Mouse (Mus musculus): ENCODE data around the gene Gp6. TPM values are rescaled to one million over a fixed set of nuclear protein-coding genes. Genes with fewer than 3 reads are reported as not detected.
"Not testable (repeated sequence)": the region's sequence is repeated elsewhere in the genome, so short reads cannot be mapped to it uniquely, and the experiment has no call there.

Gene Gp6
- polyA plus RNA-seq, 1 experiment from 2014 or later, result 0.06 TPM

- Histone ChIP-seq H3K4me3 (ENCODE audit: low read depth, low read length) (no peak overlapping the region), H3K4me1 (ENCODE audit: control insufficient read depth, insufficient read depth, low read length) (no peaks in the 10 kb centered on the region), H3K9ac (ENCODE audit: low read depth, low read length) (no peak overlapping the region), H3K27me3 (ENCODE audit: control insufficient read depth, insufficient read depth, low read depth, low read length) (no peaks in the 10 kb centered on the region), H3K4me2 (ENCODE audit: low read length) (no peak overlapping the region), H3K36me3 (ENCODE audit: control insufficient read depth, insufficient read depth, low read length) (peaks cover 11% of the 10 kb centered on the region), H3K27ac (ENCODE audit: low read length) (no peak overlapping the region), H3K9me3 (replicated peaks; ENCODE audit: control insufficient read depth, low read length, poor library complexity, severe bottlenecking) (no peaks in the 10 kb centered on the region)
- WGBS, result 66% methylated on average over 4 of the region's 4 CpGs
- ATAC-seq, result no peak
Observed at GRCm38 (mm10) chr7:4420230-4420629, 22.7 kb upstream of the Gp6 start.

- no peak overlapping the region for H3K27ac ChIP-seq (ENCODE audit: low read length)
- H3K36me3 ChIP-seq (ENCODE audit: control insufficient read depth, insufficient read depth, low read length), result peaks cover 11% of the 10 kb centered on the region
- H3K9ac ChIP-seq (ENCODE audit: low read depth, low read length), result no peak overlapping the region
- H3K27me3 ChIP-seq (ENCODE audit: control insufficient read depth, insufficient read depth, low read depth, low read length), result no peaks in the 10 kb centered on the region
- no peak for ATAC-seq
- no peak overlapping the region for H3K4me3 ChIP-seq (ENCODE audit: low read depth, low read length)
- no peak overlapping the region for H3K4me2 ChIP-seq (ENCODE audit: low read length)
- 82% methylated on average over 6 of the region's 6 CpGs for WGBS
- no peaks in the 10 kb centered on the region for H3K4me1 ChIP-seq (ENCODE audit: control insufficient read depth, insufficient read depth, low read length)
- H3K9me3 ChIP-seq (replicated peaks; ENCODE audit: control insufficient read depth, low read length, poor library complexity, severe bottlenecking), result no peaks in the 10 kb centered on the region
Observed at GRCm38 (mm10) chr7:4419681-4420080, 22.1 kb upstream of the Gp6 start.

GRCm38 (mm10) chr7:4412406-4412805 lies 14.9 kb upstream of the Gp6 start:
- WGBS, result 94% methylated on average over 15 of the region's 15 CpGs
- not testable (repeated sequence) for H3K4me2 ChIP-seq (ENCODE audit: low read length); H3K27ac ChIP-seq (ENCODE audit: low read length); H3K36me3 ChIP-seq (ENCODE audit: control insufficient read depth, insufficient read depth, low read length); H3K27me3 ChIP-seq (ENCODE audit: control insufficient read depth, insufficient read depth, low read depth, low read length); H3K9me3 ChIP-seq (replicated peaks; ENCODE audit: control insufficient read depth, low read length, poor library complexity, severe bottlenecking); ATAC-seq; H3K4me1 ChIP-seq (ENCODE audit: control insufficient read depth, insufficient read depth, low read length); H3K4me3 ChIP-seq (ENCODE audit: low read depth, low read length); H3K9ac ChIP-seq (ENCODE audit: low read depth, low read length)

GRCm38 (mm10) chr7:4373521-4373920 lies 24.0 kb downstream of the Gp6 start:
- Histone ChIP-seq H3K27ac (ENCODE audit: low read length) (no peak overlapping the region), H3K9me3 (replicated peaks; ENCODE audit: control insufficient read depth, low read length, poor library complexity, severe bottlenecking) (no peaks in the 10 kb centered on the region), H3K9ac (ENCODE audit: low read depth, low read length) (no peak overlapping the region), H3K36me3 (ENCODE audit: control insufficient read depth, insufficient read depth, low read length) (no peaks in the 10 kb centered on the region), H3K4me2 (ENCODE audit: low read length) (no peak overlapping the region), H3K4me1 (ENCODE audit: control insufficient read depth, insufficient read depth, low read length) (no peaks in the 10 kb centered on the region), H3K27me3 (ENCODE audit: control insufficient read depth, insufficient read depth, low read depth, low read length) (no peaks in the 10 kb centered on the region), H3K4me3 (ENCODE audit: low read depth, low read length) (no peak overlapping the region)
- no peak for ATAC-seq
- WGBS, result 85% methylated on average over 7 of the region's 7 CpGs

- no peak for ATAC-seq
- Histone ChIP-seq H3K27ac (ENCODE audit: low read length) (no peak within 1 kb of the TSS), H3K4me1 (ENCODE audit: control insufficient read depth, insufficient read depth, low read length) (no peaks in the 10 kb centered on the region), H3K9ac (ENCODE audit: low read depth, low read length) (no peak within 1 kb of the TSS), H3K9me3 (replicated peaks; ENCODE audit: control insufficient read depth, low read length, poor library complexity, severe bottlenecking) (no peaks in the 10 kb centered on the region), H3K4me2 (ENCODE audit: low read length) (no peak within 1 kb of the TSS), H3K36me3 (ENCODE audit: control insufficient read depth, insufficient read depth, low read length) (no peaks in the 10 kb centered on the region), H3K4me3 (ENCODE audit: low read depth, low read length) (no peak within 1 kb of the TSS), H3K27me3 (ENCODE audit: control insufficient read depth, insufficient read depth, low read depth, low read length) (no peaks in the 10 kb centered on the region)
Observed at GRCm38 (mm10) chr7:4337509-4337908, 60.0 kb downstream of the Gp6 start, which contains the start of gene Ncr1. TSS of gene Ncr1 (plus strand) at chr7:4337724.

- H3K27ac ChIP-seq (ENCODE audit: low read length), result no peak overlapping the region
- no peak for ATAC-seq
- no peak overlapping the region for H3K4me3 ChIP-seq (ENCODE audit: low read depth, low read length)
- WGBS, result 75% methylated on average over 2 of the region's 2 CpGs
- no peak overlapping the region for H3K9ac ChIP-seq (ENCODE audit: low read depth, low read length)
- no peaks in the 10 kb centered on the region for H3K4me1 ChIP-seq (ENCODE audit: control insufficient read depth, insufficient read depth, low read length)
- no peak overlapping the region for H3K4me2 ChIP-seq (ENCODE audit: low read length)
- no peaks in the 10 kb centered on the region for H3K9me3 ChIP-seq (replicated peaks; ENCODE audit: control insufficient read depth, low read length, poor library complexity, severe bottlenecking)
- H3K36me3 ChIP-seq (ENCODE audit: control insufficient read depth, insufficient read depth, low read length), result no peaks in the 10 kb centered on the region
- H3K27me3 ChIP-seq (ENCODE audit: control insufficient read depth, insufficient read depth, low read depth, low read length), result no peaks in the 10 kb centered on the region
Observed at GRCm38 (mm10) chr7:4323301-4323700, 74.2 kb downstream of the Gp6 start.

Small RNA genes lying within 50 kb of the gene (microRNA-seq; reads per million reads assigned to microRNA genes)
- gene Gm24605 (not detected), gene Gm24752 (not detected), gene Gm25349 (not detected)

Other genes with a start within 250 kb of the Gp6 start
- 4.9 and 5.3 TPM in 2 replicates for gene Leng9, start 247.4 kb downstream of the Gp6 start, polyA plus RNA-seq (2015; fragmentation: Nextera tagmentation; extraction: Ambion mirVana)
- gene Cdc42ep5, start 232.9 kb downstream of the Gp6 start, polyA plus RNA-seq (2015; fragmentation: Nextera tagmentation; extraction: Ambion mirVana), result 4.7 and 5.1 TPM in 2 replicates
- 0.14 TPM in 1 of 2 replicates, not detected in the other for gene Lilra5, start 160.0 kb downstream of the Gp6 start, polyA plus RNA-seq (2015; fragmentation: Nextera tagmentation; extraction: Ambion mirVana)
- not detected in 2 replicates for gene Ncr1, start 60.0 kb downstream of the Gp6 start, polyA plus RNA-seq (2015; fragmentation: Nextera tagmentation; extraction: Ambion mirVana)
- 43.2 and 45.6 TPM in 2 replicates for gene Rdh13, start 47.9 kb upstream of the Gp6 start, polyA plus RNA-seq (2015; fragmentation: Nextera tagmentation; extraction: Ambion mirVana)
- 12.8 TPM in 2 replicates for gene Eps8l1, start 62.9 kb upstream of the Gp6 start, polyA plus RNA-seq (2015; fragmentation: Nextera tagmentation; extraction: Ambion mirVana)
- gene Ppp1r12c, start 103.9 kb upstream of the Gp6 start, polyA plus RNA-seq (2015; fragmentation: Nextera tagmentation; extraction: Ambion mirVana), result 35.6 and 44.7 TPM in 2 replicates
- 3.2 and 3.6 TPM in 2 replicates for gene Tnnt1, start 118.6 kb upstream of the Gp6 start, polyA plus RNA-seq (2015; fragmentation: Nextera tagmentation; extraction: Ambion mirVana)
- gene Tnni3, start 126.5 kb upstream of the Gp6 start, polyA plus RNA-seq (2015; fragmentation: Nextera tagmentation; extraction: Ambion mirVana), result 1.8 TPM in 2 replicates
- 2.2 and 2.4 TPM in 2 replicates for gene Dnaaf3, start 134.7 kb upstream of the Gp6 start, polyA plus RNA-seq (2015; fragmentation: Nextera tagmentation; extraction: Ambion mirVana)
- 185 and 186 TPM in 2 replicates for gene Syt5, start 149.8 kb upstream of the Gp6 start, polyA plus RNA-seq (2015; fragmentation: Nextera tagmentation; extraction: Ambion mirVana)
- 0.68 and 1.4 TPM in 2 replicates for gene Ptprh, start 206.3 kb upstream of the Gp6 start, polyA plus RNA-seq (2015; fragmentation: Nextera tagmentation; extraction: Ambion mirVana)
- 2.1 and 2.4 TPM in 2 replicates for gene Tmem86b, start 233.7 kb upstream of the Gp6 start, polyA plus RNA-seq (2015; fragmentation: Nextera tagmentation; extraction: Ambion mirVana)